Comparison of ENCODE assay signal across 8 mouse cellular contexts in genomic region chr2:65931841-65932311, GRCm38 (mm10).
A peak's percentile ranks its signal among the peaks of the same experiment; 100 is the strongest.
DNase-seq lines count a peak whose midpoint lies in the region; ATAC-seq and TF ChIP-seq lines count a peak whose summit lies in the region.

No protein-coding gene starts in this region.

- no peak overlapping the region for H3K9ac ChIP-seq in intestine, postnatal 0 days (ENCODE audit: low read depth, low read length)
- peak overlapping the region; percentile 76 for H3K9ac ChIP-seq in midbrain, embryonic 13.5 days (replicated peaks)

- peak overlapping the region; percentile 41 for H3K4me3 ChIP-seq in intestine, postnatal 0 days (ENCODE audit: low read depth, low read length)
- peak overlapping the region; percentile 49 for H3K4me3 ChIP-seq in midbrain, embryonic 13.5 days (replicated peaks)

- no peaks in the 10 kb centered on the region for H3K27me3 ChIP-seq in intestine, postnatal 0 days (replicated peaks; ENCODE audit: control insufficient read depth, insufficient read depth, low read length)
- no peaks in the 10 kb centered on the region for H3K27me3 ChIP-seq in midbrain, embryonic 13.5 days

- ATAC-seq in frontal cortex, adult (ENCODE audit: low TSS enrichment), result peak; percentile 78
- no peak for ATAC-seq in intestine, postnatal 0 days
- peak; percentile 96 for ATAC-seq in midbrain, embryonic 13.5 days

- H3K4me1 ChIP-seq in intestine, postnatal 0 days (replicated peaks; ENCODE audit: control insufficient read depth, insufficient read depth, low read length), result no peaks in the 10 kb centered on the region
- peaks cover 34% of the 10 kb centered on the region for H3K4me1 ChIP-seq in midbrain, embryonic 13.5 days (replicated peaks)

- no peaks in the 10 kb centered on the region for H3K9me3 ChIP-seq in intestine, postnatal 0 days (ENCODE audit: control insufficient read depth)
- H3K9me3 ChIP-seq in midbrain, embryonic 13.5 days, result no peaks in the 10 kb centered on the region

- TF ChIP-seq CTCF in intestine, postnatal 0 days (IDR thresholded peaks at IDR 0.05; ENCODE audit: low read depth), result no peak

- 2% methylated on average over 11 of the region's 11 CpGs for WGBS in intestine, postnatal 0 days
- WGBS in midbrain, embryonic 13.5 days, result under 1% methylated on average over 11 of the region's 11 CpGs

- no peak overlapping the region for H3K27ac ChIP-seq in intestine, postnatal 0 days (ENCODE audit: low read depth, low read length)
- peak overlapping the region; percentile 90 for H3K27ac ChIP-seq in midbrain, embryonic 13.5 days

- intact Hi-C loops in left cerebral cortex, postnatal 25 days (cut with DNase I), result loop anchor here (5.0 kb wide), 3 partner anchors 60 to 90 kb away; partner anchors contain the start of gene Csrnp3

- H3K4me2 ChIP-seq in intestine, postnatal 0 days (replicated peaks; ENCODE audit: low read depth), result peak overlapping the region; percentile 76
- H3K4me2 ChIP-seq in midbrain, embryonic 13.5 days (replicated peaks), result peak overlapping the region; percentile 67

- H3K36me3 ChIP-seq in intestine, postnatal 0 days (ENCODE audit: control insufficient read depth, insufficient read depth), result no peaks in the 10 kb centered on the region
- H3K36me3 ChIP-seq in midbrain, embryonic 13.5 days, result no peaks in the 10 kb centered on the region

- peak; percentile 90 for DNase-seq in R1 (ENCODE audit: low read depth, low spot score)
- DNase-seq in cerebellum, adult 9-10 months, result peak; percentile 38
- DNase-seq in left cerebral cortex, postnatal 25 days (ENCODE audit: low spot score in 2 of 2), result peak; percentile 75 to 86
- peak; percentile 77 for DNase-seq in telencephalon, adult 2 months (ENCODE audit: low read depth, low spot score)
- no peak for DNase-seq in spleen, adult 12 weeks (ENCODE audit: low spot score)
